Comparison of ENCODE assay signal across 19 mouse cellular contexts in the genomic region with DNA sequence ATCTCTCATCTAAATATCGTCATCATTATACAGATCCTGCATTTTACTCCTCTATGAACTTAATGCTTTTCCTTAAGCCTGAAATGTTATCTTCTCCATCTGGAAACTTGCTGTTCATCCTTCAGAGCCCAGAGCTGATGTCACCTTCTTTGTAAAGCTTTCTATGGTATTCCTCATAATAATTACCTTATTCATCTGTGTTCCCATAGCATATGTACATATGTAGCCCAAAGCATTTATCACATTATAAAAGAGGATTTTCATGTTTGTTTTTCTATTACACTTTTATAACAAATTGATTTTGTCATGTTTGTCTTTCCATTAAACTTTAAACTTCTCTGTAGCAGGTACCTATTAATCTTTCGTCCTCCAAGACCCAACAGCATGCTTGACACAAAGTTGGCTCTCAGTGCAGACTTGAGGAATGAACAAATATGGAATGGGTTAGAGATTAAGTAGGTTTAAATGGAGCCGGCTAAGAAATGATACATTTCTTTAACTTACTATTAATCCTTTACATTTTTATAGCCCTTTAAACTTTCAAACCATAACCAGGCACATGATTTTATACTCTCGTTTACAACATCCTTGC.
"Had no signal": no experiment of that assay in that cellular context is flagged by ENCODE, and none has a peak within 500 bp of the region (broad histone marks: within the 10 kb centered on the region; RNA-seq: fewer than 3 reads in every experiment).

No protein-coding gene starts in this region.

- H3K4me3 ChIP-seq: liver, embryonic 13.5 days; liver, embryonic 15.5 days; lung, embryonic 15.5 days; megakaryocyte, embryonic 14.5 days; midbrain, embryonic 13.5 days; midbrain, embryonic 15.5 days; neural tube, embryonic 12.5 days had no signal

- ATAC-seq: liver, postnatal 0 days; lung, postnatal 0 days; midbrain, embryonic 13.5 days; midbrain, embryonic 15.5 days had no signal

- H3K36me3 ChIP-seq: liver, embryonic 13.5 days; liver, embryonic 15.5 days; lung, embryonic 15.5 days; midbrain, embryonic 13.5 days; midbrain, embryonic 15.5 days; neural tube, embryonic 12.5 days had no signal

- H3K27ac ChIP-seq: liver, embryonic 13.5 days; liver, embryonic 15.5 days; lung, embryonic 15.5 days; macrophage; midbrain, embryonic 13.5 days; midbrain, embryonic 15.5 days; neural tube, embryonic 12.5 days had no signal

- H3K9ac ChIP-seq: liver, embryonic 13.5 days; liver, embryonic 15.5 days; liver, postnatal 0 days; lung, embryonic 15.5 days; midbrain, embryonic 13.5 days; midbrain, embryonic 15.5 days; neural tube, embryonic 12.5 days had no signal

- H3K4me1 ChIP-seq: liver, embryonic 13.5 days; liver, embryonic 15.5 days; lung, embryonic 15.5 days; megakaryocyte, embryonic 14.5 days; midbrain, embryonic 13.5 days; midbrain, embryonic 15.5 days; neural tube, embryonic 12.5 days had no signal

- H3K9me3 ChIP-seq: liver, embryonic 13.5 days; liver, embryonic 15.5 days; lung, embryonic 15.5 days; megakaryocyte, embryonic 14.5 days; midbrain, embryonic 13.5 days; midbrain, embryonic 15.5 days; neural tube, embryonic 12.5 days had no signal

- H3K27me3 ChIP-seq: liver, embryonic 13.5 days; liver, embryonic 15.5 days; lung, embryonic 15.5 days; midbrain, embryonic 15.5 days; neural tube, embryonic 12.5 days had no signal

- DNase-seq: liver, embryonic 13.5 days; liver, postnatal 0 days; lung, adult 2 months; lung, postnatal 14 days; lung, postnatal 36 days; right cerebral cortex, postnatal 14 days; spleen, adult 18-20 months; thymus, adult 18-20 months; thymus, postnatal 14 days; thymus, postnatal 36 days had no signal

- H3K4me2 ChIP-seq: liver, embryonic 13.5 days; liver, embryonic 15.5 days; lung, embryonic 15.5 days; midbrain, embryonic 11.5 days; midbrain, embryonic 13.5 days; midbrain, embryonic 15.5 days; neural tube, embryonic 12.5 days had no signal
